ENCODE assay signal across 24 mouse cellular contexts in genomic region chr14:51237488-51237887, GRCm38 (mm10). TPM values are rescaled to one million over a fixed set of nuclear protein-coding genes. Genes with fewer than 3 reads are reported as not detected.
DNase-seq lines count a peak whose midpoint lies in the region; ATAC-seq and TF ChIP-seq lines count a peak whose summit lies in the region.
"Not testable (repeated sequence)": the region's sequence is repeated elsewhere in the genome, so short reads cannot be mapped to it uniquely, and the experiment has no call there.
"Had no signal": no experiment of that assay in that cellular context is flagged by ENCODE, and none has a peak within 500 bp of the region (broad histone marks: within the 10 kb centered on the region; RNA-seq: fewer than 3 reads in every experiment).

No protein-coding gene starts in this region.

- not testable (repeated sequence) for H3K9ac ChIP-seq in liver, adult 2 months (ENCODE audit: low read depth, low read length)

- 65% methylated on average over 1 of the region's 1 CpGs for WGBS in liver, adult 2 months
- 6% methylated on average over 1 of the region's 1 CpGs for WGBS in macrophage (ENCODE audit: missing documents)
- WGBS in spleen, adult 2 months: 14% methylated on average over 1 of the region's 1 CpGs

- H3K27me3 ChIP-seq in liver, adult 2 months (ENCODE audit: control insufficient read depth, insufficient read depth, low read length); spleen, adult 2 months (ENCODE audit: control insufficient read depth, insufficient read depth, low read length): not testable (repeated sequence)

- ATAC-seq in granulocyte monocyte progenitor cell, adult 5-6 weeks (replicated peaks; ENCODE audit: poor library complexity, severe bottlenecking): peak; percentile 85
- ATAC-seq in megakaryocyte progenitor cell, adult 5-6 weeks (replicated peaks; ENCODE audit: poor library complexity): peak; percentile 85
- 0 out of 2 replicates have a peak, but pooled peaks have one; percentile 30 for ATAC-seq in neutrophil, adult 5-6 weeks (ENCODE audit: extremely low read depth, insufficient number of reproducible peaks, low FRiP score, poor library complexity, severe bottlenecking)

- peak; percentile 73 for DNase-seq in A20 (ENCODE audit: low read depth, low spot score)
- peak; percentile 3 for DNase-seq in liver, adult 2 months (ENCODE audit: extremely low read depth, low read depth, low spot score)
- DNase-seq in spleen, adult 2 months (ENCODE audit: low read depth in 1 of 2, low spot score in 2 of 2): not testable (repeated sequence)

- not testable (repeated sequence) for H3K4me1 ChIP-seq in brown adipose tissue, adult 24 weeks (ENCODE audit: control insufficient read depth, insufficient read depth, insufficient read length, low read length); liver, adult 2 months (ENCODE audit: control insufficient read depth, insufficient read depth, low read length); spleen, adult 2 months (ENCODE audit: control insufficient read depth, insufficient read depth, insufficient read length)

- not testable (repeated sequence) for H3K79me2 ChIP-seq in liver, adult 2 months (ENCODE audit: control insufficient read depth, insufficient read depth, low read length); macrophage (ENCODE audit: inconsistent target)

- not testable (repeated sequence) for H3K36me3 ChIP-seq in liver, adult 2 months (ENCODE audit: control insufficient read depth, insufficient read depth, low read length); macrophage (ENCODE audit: inconsistent target); spleen, adult 2 months (ENCODE audit: control insufficient read depth, insufficient read depth, low read length)

- not testable (repeated sequence) for TF ChIP-seq POLR2A in liver, adult 2 months (IDR thresholded peaks at IDR 0.05; ENCODE audit: extremely low read depth, insufficient read depth, low read length); spleen, adult 2 months (IDR thresholded peaks at IDR 0.05; ENCODE audit: low read depth, low read length)

- not testable (repeated sequence) for TF ChIP-seq CTCF in liver, adult 2 months (IDR thresholded peaks at IDR 0.05; ENCODE audit: low read depth, low read length); spleen, adult 2 months (IDR thresholded peaks at IDR 0.05; ENCODE audit: extremely low read depth, insufficient read depth, insufficient read length, insufficient replicate concordance)

- H3K27ac ChIP-seq in brown adipose tissue, adult 24 weeks (replicated peaks; ENCODE audit: low read depth, low read length): 0 out of 2 replicates have a peak overlapping the region, but pooled peaks have one; percentile 43
- not testable (repeated sequence) for H3K27ac ChIP-seq in liver, adult 2 months (replicated peaks; ENCODE audit: insufficient read depth, low read depth, low read length)
- H3K27ac ChIP-seq in macrophage: 0 out of 2 replicates have a peak overlapping the region, but pooled peaks have one; percentile 5
- H3K27ac ChIP-seq in spleen, adult 2 months (ENCODE audit: insufficient read depth, low read length): 0 out of 2 replicates have a peak overlapping the region, but pooled peaks have one; percentile 9

- not testable (repeated sequence) for H3K4me3 ChIP-seq in brown adipose tissue, adult 24 weeks (ENCODE audit: insufficient read depth, low read depth, low read length); liver, adult 2 months (ENCODE audit: insufficient read depth, low read depth, low read length); macrophage (ENCODE audit: inconsistent target); spleen, adult 2 months (ENCODE audit: extremely low read depth, insufficient read depth, insufficient read length)

RNA-seq across cellular contexts. Expression of gene Rnase2a, which starts 18.4 kb away (rescaled TPM):
- not detected in 2 replicates for polyA plus RNA-seq in brown adipose tissue, adult 24 weeks (2012; ENCODE audit: insufficient read depth, insufficient read length, missing spikeins)
- not detected in 2 replicates for total RNA-seq in granulocyte monocyte progenitor cell, adult 5-6 weeks (2014; fragmentation: Nextera tagmentation)
- not detected in 2 replicates for total RNA-seq in granulocyte monocyte progenitor cell, adult 5-6 weeks (2017)
- total RNA-seq in liver, adult 2 months (2014; rRNA removed): not detected in 2 replicates
- polyA plus RNA-seq in liver, adult 2 months (2012; rRNA removed): not detected in 2 replicates
- total RNA-seq in macrophage (2018; cell fraction: chromatin; rRNA removed): not detected
- not detected for total RNA-seq in macrophage (2018; cell fraction: cytosol; rRNA removed)
- total RNA-seq in macrophage (2018; cell fraction: nucleus; rRNA removed): not detected
- not detected in 3 replicates for polyA plus RNA-seq in macrophage (2018)
- total RNA-seq in megakaryocyte progenitor cell, adult 5-6 weeks (2015): not detected in 2 replicates
- not detected in 2 replicates for total RNA-seq in megakaryocyte progenitor cell, adult 5-6 weeks (2017)
- total RNA-seq in neutrophil, adult 5-6 weeks (2017): not detected in 2 replicates
- polyA plus RNA-seq in spleen, adult 2 months (2012; rRNA removed): not detected in 2 replicates
- total RNA-seq: forebrain, postnatal 0 days; G1E had no signal
- polyA plus RNA-seq: activated CD4-positive, CD25-positive, alpha-beta regulatory T cell, adult 4 months; C2C12; cortical plate, adult 2 months; embryonic facial prominence, embryonic 10.5 days; embryonic facial prominence, embryonic 12.5 days; embryonic facial prominence, embryonic 14.5 days; forebrain, embryonic 11.5 days; forebrain, embryonic 13.5 days; forebrain, embryonic 15.5 days; forebrain, postnatal 0 days; G1E; Patski had no signal

RNA-seq across cellular contexts. Expression of gene Ear14, which starts 34.3 kb away (rescaled TPM):
- polyA plus RNA-seq in brown adipose tissue, adult 24 weeks (2012; ENCODE audit: insufficient read depth, insufficient read length, missing spikeins): not detected in 2 replicates
- total RNA-seq in granulocyte monocyte progenitor cell, adult 5-6 weeks (2014; fragmentation: Nextera tagmentation): not detected in 2 replicates
- total RNA-seq in granulocyte monocyte progenitor cell, adult 5-6 weeks (2017): not detected in 2 replicates
- not detected in 2 replicates for total RNA-seq in liver, adult 2 months (2014; rRNA removed)
- polyA plus RNA-seq in liver, adult 2 months (2012; rRNA removed): not detected in 2 replicates
- total RNA-seq in macrophage (2018; cell fraction: chromatin; rRNA removed): not detected
- not detected for total RNA-seq in macrophage (2018; cell fraction: cytosol; rRNA removed)
- not detected for total RNA-seq in macrophage (2018; cell fraction: nucleus; rRNA removed)
- not detected in 3 replicates for polyA plus RNA-seq in macrophage (2018)
- total RNA-seq in megakaryocyte progenitor cell, adult 5-6 weeks (2015): not detected in 2 replicates
- total RNA-seq in megakaryocyte progenitor cell, adult 5-6 weeks (2017): not detected in 2 replicates
- total RNA-seq in neutrophil, adult 5-6 weeks (2017): not detected in 2 replicates
- not detected in 2 replicates for polyA plus RNA-seq in spleen, adult 2 months (2012; rRNA removed)
- total RNA-seq: adrenal gland, adult 18-20 months; adrenal gland, adult 8-10 months; adrenal gland, postnatal 14 days; adrenal gland, postnatal 36 days; forebrain, postnatal 0 days had no signal
- polyA plus RNA-seq: activated CD4-positive, CD25-positive, alpha-beta regulatory T cell, adult 4 months; C2C12; cortical plate, adult 2 months; embryonic facial prominence, embryonic 10.5 days; embryonic facial prominence, embryonic 12.5 days; embryonic facial prominence, embryonic 14.5 days; forebrain, embryonic 11.5 days; forebrain, embryonic 13.5 days; forebrain, embryonic 15.5 days; forebrain, postnatal 0 days; G1E; Patski had no signal

RNA-seq across cellular contexts. Expression of gene Ang2, which starts 38.5 kb away (rescaled TPM):
- not detected in 2 replicates for polyA plus RNA-seq in brown adipose tissue, adult 24 weeks (2012; ENCODE audit: insufficient read depth, insufficient read length, missing spikeins)
- not detected in 2 replicates for total RNA-seq in granulocyte monocyte progenitor cell, adult 5-6 weeks (2014; fragmentation: Nextera tagmentation)
- total RNA-seq in granulocyte monocyte progenitor cell, adult 5-6 weeks (2017): not detected in 2 replicates
- not detected in 2 replicates for total RNA-seq in liver, adult 2 months (2014; rRNA removed)
- polyA plus RNA-seq in liver, adult 2 months (2012; rRNA removed): not detected in 2 replicates
- total RNA-seq in macrophage (2018; cell fraction: chromatin; rRNA removed): not detected
- total RNA-seq in macrophage (2018; cell fraction: cytosol; rRNA removed): not detected
- total RNA-seq in macrophage (2018; cell fraction: nucleus; rRNA removed): not detected
- not detected in 3 replicates for polyA plus RNA-seq in macrophage (2018)
- not detected in 2 replicates for total RNA-seq in megakaryocyte progenitor cell, adult 5-6 weeks (2015)
- total RNA-seq in megakaryocyte progenitor cell, adult 5-6 weeks (2017): not detected in 2 replicates
- total RNA-seq in neutrophil, adult 5-6 weeks (2017): not detected in 2 replicates
- polyA plus RNA-seq in spleen, adult 2 months (2012; rRNA removed): 0.09 TPM in 1 of 2 replicates, not detected in the other
- total RNA-seq: adrenal gland, adult 18-20 months; adrenal gland, adult 8-10 months; adrenal gland, postnatal 14 days; adrenal gland, postnatal 36 days; forebrain, postnatal 0 days; G1E had no signal
- polyA plus RNA-seq: activated CD4-positive, CD25-positive, alpha-beta regulatory T cell, adult 4 months; cortical plate, adult 2 months; embryonic facial prominence, embryonic 10.5 days; embryonic facial prominence, embryonic 12.5 days; embryonic facial prominence, embryonic 14.5 days; forebrain, embryonic 11.5 days; forebrain, embryonic 13.5 days; forebrain, embryonic 15.5 days; forebrain, postnatal 0 days; G1E; Patski had no signal

Comparison
In these comparisons a context has a peak if more than half of its experiments do, and no peak if none do; other contexts are left out.
1. ATAC-seq: peak in every context shown above with its lines; median percentile 85 in granulocyte monocyte progenitor cell, adult 5-6 weeks; 85 in megakaryocyte progenitor cell, adult 5-6 weeks; 30 in neutrophil, adult 5-6 weeks.